Mouse (Mus musculus) lung, embryonic 16.5 days (tissue): ENCODE data around the gene Gm14459. TPM values are rescaled to one million over a fixed set of nuclear protein-coding genes. Genes with fewer than 3 reads are reported as not detected.
"Not testable (repeated sequence)": the region's sequence is repeated elsewhere in the genome, so short reads cannot be mapped to it uniquely, and the experiment has no call there.

Source experiments
- ATAC-seq: fragments of 200-750 bp; cut with Nextera tagmentation; 2 replicates; pipeline ENCODE4 v1.8.0; 2017; ENCODE audit warnings: low read depth, mild to moderate bottlenecking, moderate library complexity
- H3K27ac ChIP-seq: fragments of 300-500 bp; sonication (generic); 2 replicates; pipeline ENCODE4 v1.5.1; 2014; ENCODE audit warnings: mild to moderate bottlenecking, control low read depth, low read length
- H3K27me3 ChIP-seq: fragments of 300-500 bp; sonication (generic); 2 replicates; pipeline ENCODE4 v1.6.1; 2014; ENCODE audit warnings: low read depth, low read length, mixed read lengths; ENCODE audit not compliant: control insufficient read depth, insufficient read depth
- H3K36me3 ChIP-seq: fragments of 300-500 bp; sonication (generic); 2 replicates; pipeline ENCODE4 v1.6.1; 2014; ENCODE audit warnings: low read length; ENCODE audit not compliant: control insufficient read depth, insufficient read depth
- H3K4me1 ChIP-seq: fragments of 300-500 bp; sonication (generic); replicated peaks from 2 replicates; pipeline ENCODE4 v1.6.1; 2014; ENCODE audit warnings: low read length, mixed read lengths; ENCODE audit not compliant: control insufficient read depth, insufficient read depth
- H3K4me2 ChIP-seq: fragments of 300-500 bp; sonication (generic); 2 replicates; pipeline ENCODE4 v1.6.1; 2014; ENCODE audit warnings: low read depth, low read length, control low read depth
- H3K4me3 ChIP-seq: fragments of 300-500 bp; sonication (generic); 2 replicates; pipeline ENCODE4 v1.5.1; 2014; ENCODE audit warnings: mild to moderate bottlenecking, low read length, control low read depth
- H3K9ac ChIP-seq: fragments of 300-500 bp; sonication (generic); 2 replicates; pipeline ENCODE4 v1.6.1; 2014; ENCODE audit warnings: low read length, control low read depth
- H3K9me3 ChIP-seq: fragments of 300-500 bp; sonication (generic); 2 replicates; pipeline ENCODE4 v1.6.1; 2016; ENCODE audit warnings: low read length; ENCODE audit not compliant: control insufficient read depth
- WGBS: fragments of 180-500 bp; shearing (Covaris S2); extraction: QIAGEN DNeasy Blood & Tissue Kit; methylation state at CpG from one replicate; pipeline ENCODE4 v1.1.7; 2014; 5-methylcytosine and 5-hydroxymethylcytosine counted together
- polyA plus RNA-seq: library from polyadenylated mRNA; unstranded; fragments of >200 nt; fragmentation: Nextera tagmentation; extraction: Ambion mirVana; gene quantifications from 2 replicates; pipeline ENCODE4 v1.2.1, GENCODE M21; 2015

Gm14459 gene
- polyA plus RNA-seq = not detected in 2 replicates

GRCm38 (mm10) chrX:8524854-8525253 is at the start of gene Gm14459:
TSS of gene Gm14459 (minus strand) at chrX:8524954.
- H3K4me1 ChIP-seq = no peaks in the 10 kb centered on the region
- no peaks in the 10 kb centered on the region for H3K27me3 ChIP-seq
- H3K27ac ChIP-seq = no peak within 1 kb of the TSS
- H3K9me3 ChIP-seq = no peaks in the 10 kb centered on the region
- 81% methylated on average over 2 of the region's 2 CpGs for WGBS
- no peak within 1 kb of the TSS for H3K4me2 ChIP-seq
- no peak within 1 kb of the TSS for H3K4me3 ChIP-seq
- no peaks in the 10 kb centered on the region for H3K36me3 ChIP-seq
- no peak within 1 kb of the TSS for H3K9ac ChIP-seq
- ATAC-seq = no peak

- H3K4me1 ChIP-seq, H3K27ac ChIP-seq, H3K36me3 ChIP-seq, H3K4me2 ChIP-seq, H3K9me3 ChIP-seq, ATAC-seq, H3K4me3 ChIP-seq, H3K9ac ChIP-seq, H3K27me3 ChIP-seq: not testable (repeated sequence)
- 58% methylated on average over 4 of the region's 4 CpGs for WGBS
Measured at GRCm38 (mm10) chrX:8548155-8548554, 23.4 kb upstream of the Gm14459 start, which contains the start of gene Ssxb6. TSS of gene Ssxb6 (minus strand) at chrX:8548255.

Other genes starting within 250 kb of the Gm14459 start
- not detected in 2 replicates for gene Ssxb10, start 197.5 kb downstream of the Gm14459 start, polyA plus RNA-seq
- not detected in 2 replicates for gene Ssxb9, start 158.0 kb downstream of the Gm14459 start, polyA plus RNA-seq
- not detected in 2 replicates for gene Ssxb1, start 111.6 kb downstream of the Gm14459 start, polyA plus RNA-seq
- gene Ssxb2, start 63.2 kb downstream of the Gm14459 start, polyA plus RNA-seq = not detected in 2 replicates
- gene Ssxb6, start 23.3 kb upstream of the Gm14459 start, polyA plus RNA-seq = not detected in 2 replicates
- gene Ssxb3, start 66.9 kb upstream of the Gm14459 start, polyA plus RNA-seq = not detected in 2 replicates
- gene Ssxb8, start 165.9 kb upstream of the Gm14459 start, polyA plus RNA-seq = not detected in 2 replicates
- not detected in 2 replicates for gene Ssx9, start 223.5 kb upstream of the Gm14459 start, polyA plus RNA-seq